Mouse (Mus musculus) heart, embryonic 11.5 days (tissue): ENCODE measurements around the gene Tpk1. TPM values are rescaled to one million over a fixed set of nuclear protein-coding genes. Genes with fewer than 3 reads are reported as not detected.

ENCODE experiments used
- ATAC-seq: fragments of 200-750 bp; cut with Nextera tagmentation; replicated peaks from 2 replicates; pipeline ENCODE4 v1.8.0; 2017; ENCODE audit warnings: moderate library complexity; ENCODE audit not compliant: insufficient number of reproducible peaks, low FRiP score, low TSS enrichment
- H3K27ac ChIP-seq: fragments of 300-500 bp; sonication (generic); 2 replicates; pipeline ENCODE4 v1.5.1; 2014; ENCODE audit warnings: mild to moderate bottlenecking, low read depth, low read length
- H3K27me3 ChIP-seq: fragments of 300-500 bp; sonication (generic); 2 replicates; pipeline ENCODE4 v1.6.1; 2014; ENCODE audit warnings: mild to moderate bottlenecking, low read length, mixed read lengths; ENCODE audit not compliant: control insufficient read depth, insufficient read depth
- H3K36me3 ChIP-seq: fragments of 300-500 bp; sonication (generic); 2 replicates; pipeline ENCODE4 v1.6.1; 2014; ENCODE audit warnings: mild to moderate bottlenecking, low read length, moderate library complexity, mixed read lengths; ENCODE audit not compliant: control insufficient read depth, insufficient read depth
- H3K4me1 ChIP-seq: fragments of 300-500 bp; sonication (generic); 2 replicates; pipeline ENCODE4 v1.6.1; 2014; ENCODE audit warnings: low read length; ENCODE audit not compliant: control insufficient read depth, insufficient read depth
- H3K4me2 ChIP-seq: fragments of 300-500 bp; sonication (generic); 2 replicates; pipeline ENCODE4 v1.6.1; 2014; ENCODE audit warnings: mild to moderate bottlenecking, moderate library complexity
- H3K4me3 ChIP-seq: fragments of 300-500 bp; sonication (generic); 2 replicates; pipeline ENCODE4 v1.5.1; 2014; ENCODE audit warnings: low read depth, low read length
- H3K9ac ChIP-seq: fragments of 300-500 bp; sonication (generic); 2 replicates; pipeline ENCODE4 v1.6.1; 2014; ENCODE audit warnings: mild to moderate bottlenecking, low read depth, low read length, moderate library complexity
- H3K9me3 ChIP-seq: fragments of 300-500 bp; sonication (generic); replicated peaks from 2 replicates; pipeline ENCODE4 v1.6.1; 2016; ENCODE audit warnings: low read length; ENCODE audit not compliant: control insufficient read depth
- WGBS: fragments of 180-500 bp; shearing (Covaris S2); extraction: QIAGEN DNeasy Blood & Tissue Kit; methylation state at CpG from one replicate; pipeline ENCODE4 v1.1.7; 2014; ENCODE audit not compliant: insufficient replicate concordance; 5-methylcytosine and 5-hydroxymethylcytosine counted together
- polyA plus RNA-seq: library from polyadenylated mRNA; unstranded; fragments of >200 nt; fragmentation: Nextera tagmentation; extraction: Ambion mirVana; gene quantifications from 2 replicates; pipeline ENCODE4 v1.2.1, GENCODE M21; 2014

The Tpk1 gene
- polyA plus RNA-seq, 1 experiment from 2014 or later = 7.1 TPM

GRCm38 (mm10) chr6:43462189-43462848 is 203.8 kb downstream of the Tpk1 start:
- H3K4me3 ChIP-seq = no peak overlapping the region
- H3K4me2 ChIP-seq = no peak overlapping the region
- H3K36me3 ChIP-seq = no peaks in the 10 kb centered on the region
- WGBS = 85% methylated on average over 2 of the region's 2 CpGs
- H3K9ac ChIP-seq = no peak overlapping the region
- H3K9me3 ChIP-seq = no peaks in the 10 kb centered on the region
- no peak for ATAC-seq
- no peaks in the 10 kb centered on the region for H3K27me3 ChIP-seq
- H3K4me1 ChIP-seq = no peaks in the 10 kb centered on the region
- no peak overlapping the region for H3K27ac ChIP-seq

- 72% methylated on average over 2 of the region's 2 CpGs for WGBS
- Histone ChIP-seq H3K27me3 (no peaks in the 10 kb centered on the region), H3K9ac (no peak overlapping the region), H3K4me3 (no peak overlapping the region), H3K27ac (no peak overlapping the region), H3K9me3 (no peaks in the 10 kb centered on the region), H3K4me2 (no peak overlapping the region), H3K4me1 (no peaks in the 10 kb centered on the region), H3K36me3 (no peaks in the 10 kb centered on the region)
- ATAC-seq = no peak
Measured at GRCm38 (mm10) chr6:43459082-43459481, 207.0 kb downstream of the Tpk1 start.

GRCm38 (mm10) chr6:43457989-43458388 is 208.1 kb downstream of the Tpk1 start:
- H3K9me3 ChIP-seq = no peaks in the 10 kb centered on the region
- WGBS = 83% methylated on average over 2 of the region's 2 CpGs
- H3K36me3 ChIP-seq = no peaks in the 10 kb centered on the region
- H3K27me3 ChIP-seq = no peaks in the 10 kb centered on the region
- no peak overlapping the region for H3K4me2 ChIP-seq
- no peak for ATAC-seq
- H3K4me3 ChIP-seq = no peak overlapping the region
- H3K9ac ChIP-seq = no peak overlapping the region
- H3K4me1 ChIP-seq = no peaks in the 10 kb centered on the region
- no peak overlapping the region for H3K27ac ChIP-seq

GRCm38 (mm10) chr6:43449498-43449897 is 216.6 kb downstream of the Tpk1 start:
- Histone ChIP-seq H3K9ac (no peak overlapping the region), H3K27me3 (no peaks in the 10 kb centered on the region), H3K4me2 (no peak overlapping the region), H3K4me3 (no peak overlapping the region), H3K36me3 (no peaks in the 10 kb centered on the region), H3K9me3 (no peaks in the 10 kb centered on the region), H3K4me1 (no peaks in the 10 kb centered on the region), H3K27ac (no peak overlapping the region)
- 78% methylated on average over 2 of the region's 2 CpGs for WGBS
- ATAC-seq = no peak

- Histone ChIP-seq H3K27me3 (no peaks in the 10 kb centered on the region), H3K36me3 (no peaks in the 10 kb centered on the region), H3K4me3 (no peak overlapping the region), H3K4me1 (no peaks in the 10 kb centered on the region), H3K9ac (no peak overlapping the region), H3K27ac (no peak overlapping the region), H3K4me2 (no peak overlapping the region), H3K9me3 (no peaks in the 10 kb centered on the region)
- whole genome bisulfite sequencing = 86% methylated on average over 2 of the region's 2 CpGs
- no peak for ATAC-seq
Measured at GRCm38 (mm10) chr6:43445856-43446255, 220.2 kb downstream of the Tpk1 start.

GRCm38 (mm10) chr6:43442191-43442590 is 223.9 kb downstream of the Tpk1 start:
- 78% methylated on average over 3 of the region's 3 CpGs for WGBS
- Histone ChIP-seq H3K4me3 (no peak overlapping the region), H3K36me3 (no peaks in the 10 kb centered on the region), H3K9me3 (no peaks in the 10 kb centered on the region), H3K9ac (no peak overlapping the region), H3K4me2 (no peak overlapping the region), H3K27me3 (no peaks in the 10 kb centered on the region), H3K27ac (no peak overlapping the region), H3K4me1 (no peaks in the 10 kb centered on the region)
- ATAC-seq = no peak

GRCm38 (mm10) chr6:43435987-43436541 is 230.0 kb downstream of the Tpk1 start:
- H3K9me3 ChIP-seq = no peaks in the 10 kb centered on the region
- 78% methylated on average over 2 of the region's 2 CpGs for WGBS
- H3K27ac ChIP-seq = no peak overlapping the region
- H3K9ac ChIP-seq = no peak overlapping the region
- H3K36me3 ChIP-seq = no peaks in the 10 kb centered on the region
- H3K4me3 ChIP-seq = no peak overlapping the region
- no peak overlapping the region for H3K4me2 ChIP-seq
- no peaks in the 10 kb centered on the region for H3K27me3 ChIP-seq
- no peak for ATAC-seq
- no peaks in the 10 kb centered on the region for H3K4me1 ChIP-seq

GRCm38 (mm10) chr6:43434365-43434764 is 231.7 kb downstream of the Tpk1 start:
- no peak for ATAC-seq

GRCm38 (mm10) chr6:43424978-43425377 is 241.1 kb downstream of the Tpk1 start:
- ATAC-seq = no peak
- no peaks in the 10 kb centered on the region for H3K9me3 ChIP-seq
- no peaks in the 10 kb centered on the region for H3K27me3 ChIP-seq
- no peaks in the 10 kb centered on the region for H3K4me1 ChIP-seq
- H3K36me3 ChIP-seq = no peaks in the 10 kb centered on the region
- no peak overlapping the region for H3K4me3 ChIP-seq
- no peak overlapping the region for H3K4me2 ChIP-seq
- WGBS = 36% methylated on average over 4 of the region's 4 CpGs
- H3K9ac ChIP-seq = no peak overlapping the region
- H3K27ac ChIP-seq = no peak overlapping the region

More at GRCm38 (mm10) chr6:43434365-43434764, 231.7 kb downstream of the Tpk1 start:
- no peak overlapping the region for H3K27ac ChIP-seq
- 73% methylated on average over 1 of the region's 1 CpGs for WGBS
- H3K9me3 ChIP-seq = no peaks in the 10 kb centered on the region
- no peak overlapping the region for H3K4me3 ChIP-seq
- H3K36me3 ChIP-seq = no peaks in the 10 kb centered on the region
- no peak overlapping the region for H3K9ac ChIP-seq
- H3K4me1 ChIP-seq = no peaks in the 10 kb centered on the region
- H3K4me2 ChIP-seq = no peak overlapping the region
- no peaks in the 10 kb centered on the region for H3K27me3 ChIP-seq
